Mouse (Mus musculus) heart, adult 2 months (tissue): ENCODE results near the gene Snrnp35.

Experiments
- CTCF ChIP-seq: fragments of 200-600 bp; IDR thresholded peaks from 2 replicates; pipeline ENCODE4 v1.8.1; 2022; ENCODE audit warnings: antibody characterized with exemption, mild to moderate bottlenecking, moderate library complexity
- POLR2A ChIP-seq: fragments of 200-500 bp; IDR thresholded peaks from 2 replicates; pipeline ENCODE4 v1.6.1; 2011; ENCODE audit warnings: mild to moderate bottlenecking, low read depth, low read length, control low read depth; ENCODE audit not compliant: insufficient read depth

GRCm38 (mm10) chr5:124528351-124528750 is 45.4 kb downstream of the Snrnp35 start:
- TF ChIP-seq CTCF (no peak), POLR2A (no peak)
